In genomic region chr10:69464826-69465225, GRCm38 (mm10) we compare ENCODE assay signal across 18 mouse cellular contexts.
DNase-seq lines count a peak whose midpoint lies in the region; ATAC-seq lines count a peak whose summit lies in the region.
"Had no signal": no experiment of that assay in that cellular context is flagged by ENCODE, and none has a peak within 500 bp of the region (broad histone marks: within the 10 kb centered on the region; RNA-seq: fewer than 3 reads in every experiment).

No protein-coding gene starts in this region.

- H3K4me1 ChIP-seq in neural tube, embryonic 13.5 days (replicated peaks), result peaks cover 52% of the 10 kb centered on the region
- H3K4me1 ChIP-seq in hindbrain, embryonic 14.5 days (replicated peaks; ENCODE audit: control insufficient read depth, insufficient read depth, low read length), result peaks cover 52% of the 10 kb centered on the region
- H3K4me1 ChIP-seq in midbrain, embryonic 14.5 days (ENCODE audit: control insufficient read depth, insufficient read depth, low read length), result peaks cover 46% of the 10 kb centered on the region
- H3K4me1 ChIP-seq: intestine, embryonic 15.5 days; kidney, embryonic 15.5 days; limb, embryonic 10.5 days; liver, embryonic 13.5 days; stomach, embryonic 15.5 days had no signal

- ATAC-seq in neural tube, embryonic 13.5 days (ENCODE audit: low read depth), result no peak
- ATAC-seq in hindbrain, embryonic 14.5 days (ENCODE audit: low FRiP score), result no peak
- no peak for ATAC-seq in midbrain, embryonic 14.5 days (ENCODE audit: low FRiP score, low TSS enrichment)
- ATAC-seq: activated CD4-positive, CD25-positive, alpha-beta regulatory T cell, adult 4 months; intestine, embryonic 15.5 days; Patski had no signal

- H3K27ac ChIP-seq in neural tube, embryonic 13.5 days (replicated peaks), result peak overlapping the region; percentile 81
- peak overlapping the region; percentile 78 for H3K27ac ChIP-seq in hindbrain, embryonic 14.5 days
- peak overlapping the region; percentile 90 for H3K27ac ChIP-seq in midbrain, embryonic 14.5 days (replicated peaks; ENCODE audit: low read depth, low read length)
- H3K27ac ChIP-seq: intestine, embryonic 15.5 days; kidney, embryonic 15.5 days; limb, embryonic 10.5 days; liver, embryonic 13.5 days; stomach, embryonic 15.5 days had no signal

- H3K27me3 ChIP-seq in neural tube, embryonic 13.5 days, result no peaks in the 10 kb centered on the region
- no peaks in the 10 kb centered on the region for H3K27me3 ChIP-seq in hindbrain, embryonic 14.5 days (ENCODE audit: control insufficient read depth, insufficient read depth, low read length)
- H3K27me3 ChIP-seq in midbrain, embryonic 14.5 days (ENCODE audit: control insufficient read depth, insufficient read depth, low read length), result no peaks in the 10 kb centered on the region
- H3K27me3 ChIP-seq: intestine, embryonic 15.5 days; kidney, embryonic 15.5 days; liver, embryonic 13.5 days; Patski; stomach, embryonic 15.5 days had no signal

- no peak overlapping the region for H3K4me3 ChIP-seq in neural tube, embryonic 13.5 days
- H3K4me3 ChIP-seq in hindbrain, embryonic 14.5 days (replicated peaks; ENCODE audit: low read length), result no peak overlapping the region
- H3K4me3 ChIP-seq in midbrain, embryonic 14.5 days (replicated peaks; ENCODE audit: low read depth, low read length), result no peak overlapping the region
- H3K4me3 ChIP-seq: intestine, embryonic 15.5 days; kidney, embryonic 15.5 days; limb, embryonic 10.5 days; liver, embryonic 13.5 days; stomach, embryonic 15.5 days had no signal

- 46% methylated on average over 4 of the region's 4 CpGs for WGBS in neural tube, embryonic 13.5 days
- WGBS in hindbrain, embryonic 14.5 days, result 40% methylated on average over 4 of the region's 4 CpGs
- 37% methylated on average over 4 of the region's 4 CpGs for WGBS in midbrain, embryonic 14.5 days

- no peak overlapping the region for H3K9ac ChIP-seq in neural tube, embryonic 13.5 days
- H3K9ac ChIP-seq in hindbrain, embryonic 14.5 days, result no peak overlapping the region
- no peak overlapping the region for H3K9ac ChIP-seq in midbrain, embryonic 14.5 days (replicated peaks; ENCODE audit: low read length)
- H3K9ac ChIP-seq: intestine, embryonic 15.5 days; kidney, embryonic 15.5 days; liver, embryonic 13.5 days; stomach, embryonic 15.5 days had no signal

- no peak overlapping the region for H3K4me2 ChIP-seq in neural tube, embryonic 13.5 days
- H3K4me2 ChIP-seq in hindbrain, embryonic 14.5 days (replicated peaks), result no peak overlapping the region
- H3K4me2 ChIP-seq in midbrain, embryonic 14.5 days (ENCODE audit: low read length), result no peak overlapping the region
- H3K4me2 ChIP-seq: heart, embryonic 11.5 days; intestine, embryonic 15.5 days; kidney, embryonic 15.5 days; liver, embryonic 13.5 days; stomach, embryonic 15.5 days had no signal

- H3K36me3 ChIP-seq in neural tube, embryonic 13.5 days, result no peaks in the 10 kb centered on the region
- H3K36me3 ChIP-seq in hindbrain, embryonic 14.5 days (replicated peaks; ENCODE audit: control insufficient read depth, insufficient read depth), result no peaks in the 10 kb centered on the region
- no peaks in the 10 kb centered on the region for H3K36me3 ChIP-seq in midbrain, embryonic 14.5 days (ENCODE audit: control insufficient read depth, insufficient read depth, low read length)
- H3K36me3 ChIP-seq: intestine, embryonic 15.5 days; kidney, embryonic 15.5 days; limb, embryonic 10.5 days; liver, embryonic 13.5 days; stomach, embryonic 15.5 days had no signal

- DNase-seq in neural tube, embryonic 10.5 days (ENCODE audit: extremely low spot score, low spot score), result no peak
- DNase-seq in hindbrain, embryonic 14.5 days (ENCODE audit: low spot score), result no peak
- DNase-seq in midbrain, embryonic 14.5 days, result peak; percentile 51
- no peak for DNase-seq in kidney, postnatal 25 days
- DNase-seq in cerebellum, postnatal 36 days, result no peak
- no peak for DNase-seq in thymus, postnatal 14 days
- DNase-seq: gastrocnemius, postnatal 36 days; heart, postnatal 14 days; liver, embryonic 13.5 days; spleen, adult 18-20 months had no signal

- no peaks in the 10 kb centered on the region for H3K9me3 ChIP-seq in neural tube, embryonic 13.5 days
- no peaks in the 10 kb centered on the region for H3K9me3 ChIP-seq in hindbrain, embryonic 14.5 days (ENCODE audit: control insufficient read depth, low read length)
- no peaks in the 10 kb centered on the region for H3K9me3 ChIP-seq in midbrain, embryonic 14.5 days (ENCODE audit: control insufficient read depth, low read length)
- H3K9me3 ChIP-seq: intestine, embryonic 15.5 days; kidney, embryonic 15.5 days; limb, embryonic 10.5 days; liver, embryonic 13.5 days; stomach, embryonic 15.5 days had no signal
